Mouse (Mus musculus) right cerebral cortex, postnatal 36 days (tissue): ENCODE data around the gene Gpr26.

ENCODE experiments used
- DNase-seq, 2 experiments: peaks; one replicate each; pipeline ENCODE4 v3.0.0; 2022; ENCODE audit warnings: low spot score in 2 of 2, mixed read lengths in 1 of 2

Gpr26 gene

GRCm38 (mm10) chr7:131966023-131966915, at the start of gene Gpr26:
Gene Gpr26 (plus strand): TSS chr7:131966460.
- DNase-seq: peak; percentile 43 to 63

- DNase-seq: no peak
These were observed 48.9 kb upstream of the Gpr26 start for GRCm38 (mm10) chr7:131917384-131917783.

- no peak for DNase-seq
These were observed 38.8 kb upstream of the Gpr26 start for GRCm38 (mm10) chr7:131927288-131928050.

- DNase-seq: no peak
These were observed 28.6 kb upstream of the Gpr26 start for GRCm38 (mm10) chr7:131937611-131938010.

- peak in 1 of 2 experiments; percentile 55 for DNase-seq
These were observed 15.1 kb upstream of the Gpr26 start for GRCm38 (mm10) chr7:131951131-131951530.

- DNase-seq: no peak
These were observed 12.9 kb upstream of the Gpr26 start for GRCm38 (mm10) chr7:131953402-131953801.

- no peak for DNase-seq
These were observed 7.6 kb upstream of the Gpr26 start for GRCm38 (mm10) chr7:131958705-131959104.

- no peak for DNase-seq
These were observed 5.7 kb upstream of the Gpr26 start for GRCm38 (mm10) chr7:131960551-131960950.

GRCm38 (mm10) chr7:131966916-131967494, 745 bp downstream of the Gpr26 start:
- peak; percentile 36 to 48 for DNase-seq

GRCm38 (mm10) chr7:131970255-131970654, 4.0 kb downstream of the Gpr26 start:
- DNase-seq: no peak

- no peak for DNase-seq
These were observed 9.6 kb downstream of the Gpr26 start for GRCm38 (mm10) chr7:131975867-131976266.

GRCm38 (mm10) chr7:131978609-131979008, 12.3 kb downstream of the Gpr26 start:
- no peak for DNase-seq

- no peak for DNase-seq
These were observed 22.8 kb downstream of the Gpr26 start for GRCm38 (mm10) chr7:131989056-131989455.

GRCm38 (mm10) chr7:131992226-131992625, 26.0 kb downstream of the Gpr26 start:
- DNase-seq: no peak

- no peak for DNase-seq
These were observed 26.6 kb downstream of the Gpr26 start for GRCm38 (mm10) chr7:131992873-131993272.

- peak in 1 of 2 experiments; percentile 40 for DNase-seq
These were observed 39.9 kb downstream of the Gpr26 start for GRCm38 (mm10) chr7:132005996-132006696.

- no peak for DNase-seq
These were observed 42.7 kb downstream of the Gpr26 start for GRCm38 (mm10) chr7:132009002-132009401.

GRCm38 (mm10) chr7:132012969-132013679, 46.9 kb downstream of the Gpr26 start:
- DNase-seq: peak in 1 of 2 experiments; percentile 40

- DNase-seq: no peak
These were observed 47.7 kb downstream of the Gpr26 start for GRCm38 (mm10) chr7:132013970-132014369.

GRCm38 (mm10) chr7:132015193-132015592, 48.9 kb downstream of the Gpr26 start:
- DNase-seq: no peak

- no peak for DNase-seq
These were observed 49.7 kb downstream of the Gpr26 start for GRCm38 (mm10) chr7:132015933-132016332.
